Mouse (Mus musculus) liver, adult 2 months (tissue): Measurements from ENCODE around the gene Ebf4.
A peak's percentile ranks its signal among the peaks of the same experiment; 100 is the strongest.

Experiments
- CTCF ChIP-seq: fragments of 200-500 bp; IDR thresholded peaks from 2 replicates; pipeline ENCODE4 v1.5.1; 2011; ENCODE audit warnings: low read depth, low read length, control low read depth
- POLR2A ChIP-seq: fragments of 200-500 bp; IDR thresholded peaks from 2 replicates; pipeline ENCODE4 v1.6.1; 2011; ENCODE audit warnings: low read length, control low read depth; ENCODE audit not compliant: insufficient read depth; ENCODE audit errors: extremely low read depth

GRCm38 (mm10) chr2:130291434-130291833 is 3.5 kb upstream of the Ebf4 start:
- TF ChIP-seq CTCF (peak; percentile 58; the same call in 1 of the 2 replicates), POLR2A (no peak)
